Mouse (Mus musculus) G1E-ER4 (cell line): Measurements from ENCODE around the gene Il24. TPM values are rescaled to one million over a fixed set of nuclear protein-coding genes. Genes with fewer than 3 reads are reported as not detected.

Experiments
- GATA1 ChIP-seq: IDR thresholded peaks from one replicate; pipeline ENCODE4 v1.8.0; 2012; ENCODE audit warnings: low read length, inconsistent platforms
- polyA plus RNA-seq: library from polyadenylated mRNA; stranded (reverse); fragments of >175 nt; gene quantifications from 2 replicates; pipeline ENCODE4 v1.2.3, GENCODE M21; 2012

Gene Il24
- not detected in 2 replicates for polyA plus RNA-seq

- TF ChIP-seq GATA1: no peak
Measured at GRCm38 (mm10) chr1:130887354-130887753, at the start of gene Il24. Gene Il24 (minus strand): TSS chr1:130887454.

- TF ChIP-seq GATA1: no peak
Measured at GRCm38 (mm10) chr1:130936351-130936750, 49.1 kb upstream of the Il24 start.

GRCm38 (mm10) chr1:130926484-130926883 is 39.2 kb upstream of the Il24 start:
- TF ChIP-seq GATA1: no peak

- TF ChIP-seq GATA1: no peak
Measured at GRCm38 (mm10) chr1:130918323-130918980, 31.2 kb upstream of the Il24 start.

GRCm38 (mm10) chr1:130911401-130912010 is 24.3 kb upstream of the Il24 start, which contains the start of gene Il20:
Gene Il20 (minus strand): TSS chr1:130911451.
- TF ChIP-seq GATA1: no peak

GRCm38 (mm10) chr1:130902505-130902904 is 15.3 kb upstream of the Il24 start:
- no peak for TF ChIP-seq GATA1

- TF ChIP-seq GATA1: no peak
Measured at GRCm38 (mm10) chr1:130894468-130894867, 7.2 kb upstream of the Il24 start.

GRCm38 (mm10) chr1:130893329-130894040 is 6.2 kb upstream of the Il24 start:
- TF ChIP-seq GATA1: no peak

GRCm38 (mm10) chr1:130892446-130892845 is 5.2 kb upstream of the Il24 start:
- TF ChIP-seq GATA1: no peak

- no peak for TF ChIP-seq GATA1
Measured at GRCm38 (mm10) chr1:130883146-130883545, 4.1 kb downstream of the Il24 start.

- no peak for TF ChIP-seq GATA1
Measured at GRCm38 (mm10) chr1:130879927-130880326, 7.3 kb downstream of the Il24 start.

GRCm38 (mm10) chr1:130877889-130878614 is 9.2 kb downstream of the Il24 start:
- TF ChIP-seq GATA1: no peak

GRCm38 (mm10) chr1:130876931-130877509 is 10.2 kb downstream of the Il24 start:
- no peak for TF ChIP-seq GATA1

GRCm38 (mm10) chr1:130875910-130876309 is 11.3 kb downstream of the Il24 start:
- no peak for TF ChIP-seq GATA1

- no peak for TF ChIP-seq GATA1
Measured at GRCm38 (mm10) chr1:130875139-130875538, 12.1 kb downstream of the Il24 start.
